Mouse (Mus musculus): Measurements from ENCODE around the gene Cdkl4. TPM values are rescaled to one million over a fixed set of nuclear protein-coding genes. Genes with fewer than 3 reads are reported as not detected.
"Not testable (repeated sequence)": the region's sequence is repeated elsewhere in the genome, so short reads cannot be mapped to it uniquely, and the experiment has no call there.

Cdkl4 gene
- polyA plus RNA-seq, 1 experiment from 2014 or later: 0.55 TPM

- Histone ChIP-seq H3K4me1 (ENCODE audit: control insufficient read depth, insufficient read depth, low read length) (no peaks in the 10 kb centered on the region), H3K36me3 (ENCODE audit: control insufficient read depth, insufficient read depth, low read length) (no peaks in the 10 kb centered on the region), H3K27me3 (ENCODE audit: control insufficient read depth, insufficient read depth, low read length) (no peaks in the 10 kb centered on the region), H3K4me2 (ENCODE audit: low read depth, severe bottlenecking) (no peak overlapping the region), H3K9ac (ENCODE audit: low read length) (no peak overlapping the region), H3K27ac (replicated peaks; ENCODE audit: low read depth, low read length) (no peak overlapping the region), H3K4me3 (ENCODE audit: low read depth, low read length) (no peak overlapping the region), H3K9me3 (ENCODE audit: control insufficient read depth, low read length) (no peaks in the 10 kb centered on the region)
- ATAC-seq (ENCODE audit: insufficient number of reproducible peaks, low FRiP score, low TSS enrichment, low read depth): no peak
- WGBS: 94% methylated on average over 2 of the region's 2 CpGs
- no peak for DNase-seq (ENCODE audit: low spot score)
Observed at GRCm38 (mm10) chr17:80546846-80547245, 30.8 kb downstream of the Cdkl4 start.

GRCm38 (mm10) chr17:80546227-80546626 lies 31.4 kb downstream of the Cdkl4 start:
- no peaks in the 10 kb centered on the region for H3K27me3 ChIP-seq (ENCODE audit: control insufficient read depth, insufficient read depth, low read length)
- no peaks in the 10 kb centered on the region for H3K36me3 ChIP-seq (ENCODE audit: control insufficient read depth, insufficient read depth, low read length)
- ATAC-seq (ENCODE audit: insufficient number of reproducible peaks, low FRiP score, low TSS enrichment, low read depth) (no peak), DNase-seq (ENCODE audit: low spot score) (no peak)
- WGBS: 94% methylated on average over 8 of the region's 8 CpGs
- H3K27ac ChIP-seq (replicated peaks; ENCODE audit: low read depth, low read length): no peak overlapping the region
- H3K9me3 ChIP-seq (ENCODE audit: control insufficient read depth, low read length): no peaks in the 10 kb centered on the region
- no peak overlapping the region for H3K9ac ChIP-seq (ENCODE audit: low read length)
- H3K4me3 ChIP-seq (ENCODE audit: low read depth, low read length): no peak overlapping the region
- H3K4me2 ChIP-seq (ENCODE audit: low read depth, severe bottlenecking): no peak overlapping the region
- no peaks in the 10 kb centered on the region for H3K4me1 ChIP-seq (ENCODE audit: control insufficient read depth, insufficient read depth, low read length)

GRCm38 (mm10) chr17:80543646-80544045 lies 34.0 kb downstream of the Cdkl4 start:
- H3K4me1 ChIP-seq (ENCODE audit: control insufficient read depth, insufficient read depth, low read length): no peaks in the 10 kb centered on the region
- H3K4me3 ChIP-seq (ENCODE audit: low read depth, low read length): no peak overlapping the region
- ATAC-seq (ENCODE audit: insufficient number of reproducible peaks, low FRiP score, low TSS enrichment, low read depth) (no peak), DNase-seq (ENCODE audit: low spot score) (no peak)
- no peaks in the 10 kb centered on the region for H3K36me3 ChIP-seq (ENCODE audit: control insufficient read depth, insufficient read depth, low read length)
- H3K9me3 ChIP-seq (ENCODE audit: control insufficient read depth, low read length): no peaks in the 10 kb centered on the region
- H3K4me2 ChIP-seq (ENCODE audit: low read depth, severe bottlenecking): no peak overlapping the region
- no peak overlapping the region for H3K27ac ChIP-seq (replicated peaks; ENCODE audit: low read depth, low read length)
- no peaks in the 10 kb centered on the region for H3K27me3 ChIP-seq (ENCODE audit: control insufficient read depth, insufficient read depth, low read length)
- H3K9ac ChIP-seq (ENCODE audit: low read length): no peak overlapping the region
- WGBS: 89% methylated on average over 20 of the region's 20 CpGs

- ATAC-seq (ENCODE audit: insufficient number of reproducible peaks, low FRiP score, low TSS enrichment, low read depth) (no peak), DNase-seq (ENCODE audit: low spot score) (no peak)
- 67% methylated on average over 6 of the region's 6 CpGs for WGBS
- Histone ChIP-seq H3K4me2 (ENCODE audit: low read depth, severe bottlenecking) (no peak overlapping the region), H3K4me1 (ENCODE audit: control insufficient read depth, insufficient read depth, low read length) (no peaks in the 10 kb centered on the region), H3K9me3 (ENCODE audit: control insufficient read depth, low read length) (no peaks in the 10 kb centered on the region), H3K9ac (ENCODE audit: low read length) (no peak overlapping the region), H3K36me3 (ENCODE audit: control insufficient read depth, insufficient read depth, low read length) (no peaks in the 10 kb centered on the region), H3K27ac (replicated peaks; ENCODE audit: low read depth, low read length) (no peak overlapping the region), H3K27me3 (ENCODE audit: control insufficient read depth, insufficient read depth, low read length) (no peaks in the 10 kb centered on the region), H3K4me3 (ENCODE audit: low read depth, low read length) (no peak overlapping the region)
Observed at GRCm38 (mm10) chr17:80537136-80537535, 40.5 kb downstream of the Cdkl4 start.

GRCm38 (mm10) chr17:80535633-80536032 lies 42.0 kb downstream of the Cdkl4 start:
- Histone ChIP-seq H3K4me3 (ENCODE audit: low read depth, low read length) (no peak overlapping the region), H3K4me2 (ENCODE audit: low read depth, severe bottlenecking) (no peak overlapping the region), H3K36me3 (ENCODE audit: control insufficient read depth, insufficient read depth, low read length) (no peaks in the 10 kb centered on the region), H3K9me3 (ENCODE audit: control insufficient read depth, low read length) (no peaks in the 10 kb centered on the region), H3K9ac (ENCODE audit: low read length) (no peak overlapping the region), H3K27ac (replicated peaks; ENCODE audit: low read depth, low read length) (no peak overlapping the region), H3K27me3 (ENCODE audit: control insufficient read depth, insufficient read depth, low read length) (no peaks in the 10 kb centered on the region), H3K4me1 (ENCODE audit: control insufficient read depth, insufficient read depth, low read length) (no peaks in the 10 kb centered on the region)
- ATAC-seq (ENCODE audit: insufficient number of reproducible peaks, low FRiP score, low TSS enrichment, low read depth): no peak
- no peak for DNase-seq (ENCODE audit: low spot score)
- 81% methylated on average over 6 of the region's 6 CpGs for WGBS

- DNase-seq (ENCODE audit: low spot score); H3K4me1 ChIP-seq (ENCODE audit: control insufficient read depth, insufficient read depth, low read length); H3K27ac ChIP-seq (replicated peaks; ENCODE audit: low read depth, low read length); H3K9ac ChIP-seq (ENCODE audit: low read length); H3K27me3 ChIP-seq (ENCODE audit: control insufficient read depth, insufficient read depth, low read length); H3K4me2 ChIP-seq (ENCODE audit: low read depth, severe bottlenecking); ATAC-seq (ENCODE audit: insufficient number of reproducible peaks, low FRiP score, low TSS enrichment, low read depth); H3K36me3 ChIP-seq (ENCODE audit: control insufficient read depth, insufficient read depth, low read length); H3K9me3 ChIP-seq (ENCODE audit: control insufficient read depth, low read length); H3K4me3 ChIP-seq (ENCODE audit: low read depth, low read length): not testable (repeated sequence)
- WGBS: 47% methylated on average over 2 of the region's 2 CpGs
Observed at GRCm38 (mm10) chr17:80531351-80531750, 46.3 kb downstream of the Cdkl4 start.

- Histone ChIP-seq H3K27ac (replicated peaks; ENCODE audit: low read depth, low read length) (no peak overlapping the region), H3K36me3 (ENCODE audit: control insufficient read depth, insufficient read depth, low read length) (no peaks in the 10 kb centered on the region), H3K9ac (ENCODE audit: low read length) (no peak overlapping the region), H3K4me1 (ENCODE audit: control insufficient read depth, insufficient read depth, low read length) (no peaks in the 10 kb centered on the region), H3K4me3 (ENCODE audit: low read depth, low read length) (no peak overlapping the region), H3K27me3 (ENCODE audit: control insufficient read depth, insufficient read depth, low read length) (no peaks in the 10 kb centered on the region), H3K4me2 (ENCODE audit: low read depth, severe bottlenecking) (no peak overlapping the region), H3K9me3 (ENCODE audit: control insufficient read depth, low read length) (no peaks in the 10 kb centered on the region)
- ATAC-seq (ENCODE audit: insufficient number of reproducible peaks, low FRiP score, low TSS enrichment, low read depth) (no peak), DNase-seq (ENCODE audit: low spot score) (no peak)
- WGBS: 86% methylated on average over 3 of the region's 3 CpGs
Observed at GRCm38 (mm10) chr17:80523231-80523630, 54.4 kb downstream of the Cdkl4 start.

GRCm38 (mm10) chr17:80522229-80522556 lies 55.4 kb downstream of the Cdkl4 start:
- H3K27ac ChIP-seq (replicated peaks; ENCODE audit: low read depth, low read length): no peak overlapping the region
- no peaks in the 10 kb centered on the region for H3K9me3 ChIP-seq (ENCODE audit: control insufficient read depth, low read length)
- no peaks in the 10 kb centered on the region for H3K36me3 ChIP-seq (ENCODE audit: control insufficient read depth, insufficient read depth, low read length)
- ATAC-seq (ENCODE audit: insufficient number of reproducible peaks, low FRiP score, low TSS enrichment, low read depth) (no peak), DNase-seq (ENCODE audit: low spot score) (no peak)
- 70% methylated on average over 7 of the region's 7 CpGs for WGBS
- no peak overlapping the region for H3K4me2 ChIP-seq (ENCODE audit: low read depth, severe bottlenecking)
- H3K27me3 ChIP-seq (ENCODE audit: control insufficient read depth, insufficient read depth, low read length): no peaks in the 10 kb centered on the region
- no peak overlapping the region for H3K4me3 ChIP-seq (ENCODE audit: low read depth, low read length)
- no peaks in the 10 kb centered on the region for H3K4me1 ChIP-seq (ENCODE audit: control insufficient read depth, insufficient read depth, low read length)
- no peak overlapping the region for H3K9ac ChIP-seq (ENCODE audit: low read length)

- Histone ChIP-seq H3K9me3 (ENCODE audit: control insufficient read depth, low read length) (no peaks in the 10 kb centered on the region), H3K4me1 (ENCODE audit: control insufficient read depth, insufficient read depth, low read length) (no peaks in the 10 kb centered on the region), H3K27ac (replicated peaks; ENCODE audit: low read depth, low read length) (no peak overlapping the region), H3K4me3 (ENCODE audit: low read depth, low read length) (no peak overlapping the region), H3K4me2 (ENCODE audit: low read depth, severe bottlenecking) (no peak overlapping the region), H3K27me3 (ENCODE audit: control insufficient read depth, insufficient read depth, low read length) (no peaks in the 10 kb centered on the region), H3K36me3 (ENCODE audit: control insufficient read depth, insufficient read depth, low read length) (no peaks in the 10 kb centered on the region), H3K9ac (ENCODE audit: low read length) (no peak overlapping the region)
- DNase-seq (ENCODE audit: low spot score) (no peak), ATAC-seq (ENCODE audit: insufficient number of reproducible peaks, low FRiP score, low TSS enrichment, low read depth) (no peak)
- WGBS: 62% methylated on average over 4 of the region's 4 CpGs
Observed at GRCm38 (mm10) chr17:80521521-80522228, 55.9 kb downstream of the Cdkl4 start.
